Comparison of ENCODE assay signal across 10 mouse cellular contexts in genomic region chr14:20938424-20938823, GRCm38 (mm10). TPM values are rescaled to one million over a fixed set of nuclear protein-coding genes. Genes with fewer than 3 reads are reported as not detected.
A peak's percentile ranks its signal among the peaks of the same experiment; 100 is the strongest.
DNase-seq lines count a peak whose midpoint lies in the region; ATAC-seq lines count a peak whose summit lies in the region.
"Had no signal": no experiment of that assay in that cellular context is flagged by ENCODE, and none has a peak within 500 bp of the region (broad histone marks: within the 10 kb centered on the region; RNA-seq: fewer than 3 reads in every experiment).

No protein-coding gene starts in this region.

- H3K4me3 ChIP-seq in liver, embryonic 13.5 days (replicated peaks) = no peak overlapping the region
- H3K4me3 ChIP-seq: intestine, embryonic 15.5 days had no signal

- peak; percentile 79 for ATAC-seq in liver, embryonic 13.5 days (ENCODE audit: low read depth)
- ATAC-seq in monocyte, adult 5-6 weeks (replicated peaks; ENCODE audit: insufficient number of reproducible peaks, low FRiP score, low TSS enrichment, poor library complexity, severe bottlenecking) = no peak
- ATAC-seq: intestine, embryonic 15.5 days had no signal

- H3K9me3 ChIP-seq in liver, embryonic 13.5 days (replicated peaks) = no peaks in the 10 kb centered on the region
- H3K9me3 ChIP-seq: intestine, embryonic 15.5 days had no signal

- peak; percentile 31 for DNase-seq in heart, adult 8-10 months (ENCODE audit: low spot score)
- no peak for DNase-seq in heart, adult 11 months
- DNase-seq in 416B (ENCODE audit: low read depth) = peak; percentile 85
- DNase-seq in c-Kit-positive CD71-positive TER-119-negative erythroid progenitor cells, embryonic 14.5 days (ENCODE audit: low read depth) = peak; percentile 59
- DNase-seq in liver, embryonic 13.5 days = peak; percentile 14
- no peak for DNase-seq in natural killer cell, adult 2 months (ENCODE audit: low spot score in 2 of 2)
- no peak for DNase-seq in cerebellum, adult 11-12 months
- DNase-seq: right cerebral cortex, adult 18-20 months had no signal

- peak overlapping the region; percentile 39 for H3K9ac ChIP-seq in liver, embryonic 13.5 days
- H3K9ac ChIP-seq: intestine, embryonic 15.5 days had no signal

- H3K27me3 ChIP-seq in liver, embryonic 13.5 days = no peaks in the 10 kb centered on the region
- H3K27me3 ChIP-seq: intestine, embryonic 15.5 days had no signal

- H3K27ac ChIP-seq in liver, embryonic 13.5 days = peak overlapping the region; percentile 80
- H3K27ac ChIP-seq: intestine, embryonic 15.5 days had no signal

- no peaks in the 10 kb centered on the region for H3K36me3 ChIP-seq in liver, embryonic 13.5 days
- H3K36me3 ChIP-seq: intestine, embryonic 15.5 days had no signal

- 5% methylated on average over 2 of the region's 2 CpGs for WGBS in liver, embryonic 13.5 days (ENCODE audit: insufficient replicate concordance)

- H3K4me2 ChIP-seq in liver, embryonic 13.5 days = peak overlapping the region; percentile 42
- H3K4me2 ChIP-seq: intestine, embryonic 15.5 days had no signal

- H3K4me1 ChIP-seq in liver, embryonic 13.5 days (replicated peaks) = peaks cover 59% of the 10 kb centered on the region

RNA-seq across cellular contexts. Expression of gene Vcl, which starts 9.2 kb away (rescaled TPM):
- total RNA-seq in heart, adult 8-10 months (2022) = 100 to 1,000 TPM in 3 of 4 experiments, 10 to 100 TPM in 1; 91.8 to 108 (median 105) TPM
- polyA plus RNA-seq in liver, embryonic 13.5 days (2015; fragmentation: Nextera tagmentation; extraction: Ambion mirVana) = 17.0 and 24.6 TPM in 2 replicates
- 51.9 to 56.2 TPM (median 52.1 TPM) in 3 replicates for total RNA-seq in monocyte, adult 5-6 weeks (2017)

Comparison
In these comparisons a context has a peak if more than half of its experiments do, and no peak if none do; other contexts are left out.
1. DNase-seq: peak in heart, adult 8-10 months (single experiment), 416B (single experiment), c-Kit-positive CD71-positive TER-119-negative erythroid progenitor cells, embryonic 14.5 days (single experiment) and liver, embryonic 13.5 days (single experiment); none in heart, adult 11 months (single experiment), natural killer cell, adult 2 months (0 of 2) and cerebellum, adult 11-12 months (single experiment).